Mouse (Mus musculus): ENCODE data around the gene Parva. TPM values are rescaled to one million over a fixed set of nuclear protein-coding genes. Genes with fewer than 3 reads are reported as not detected.

Parva gene
- polyA plus RNA-seq, 1 experiment from 2014 or later, result 93.4 TPM

GRCm38 (mm10) chr7:112455566-112456110 is 28.3 kb downstream of the Parva start:
- peaks cover 43% of the 10 kb centered on the region for H3K4me1 ChIP-seq (ENCODE audit: control insufficient read depth, insufficient read depth, low read length)
- WGBS, result 65% methylated on average over 5 of the region's 5 CpGs

GRCm38 (mm10) chr7:112457373-112457772 is 30.1 kb downstream of the Parva start:
- Histone ChIP-seq H3K9ac (ENCODE audit: low read depth, low read length) (no peak overlapping the region), H3K4me3 (ENCODE audit: low read depth, low read length) (no peak overlapping the region), H3K27me3 (replicated peaks; ENCODE audit: control insufficient read depth, insufficient read depth, low read length) (no peaks in the 10 kb centered on the region), H3K27ac (replicated peaks; ENCODE audit: low read depth, low read length) (no peak overlapping the region), H3K4me2 (ENCODE audit: low read depth, low read length) (no peak overlapping the region), H3K4me1 (ENCODE audit: control insufficient read depth, insufficient read depth, low read length) (peaks cover 51% of the 10 kb centered on the region), H3K36me3 (ENCODE audit: control insufficient read depth, insufficient read depth, low read length) (no peaks in the 10 kb centered on the region), H3K9me3 (ENCODE audit: control insufficient read depth, low read length) (no peaks in the 10 kb centered on the region)
- ATAC-seq (ENCODE audit: low read depth) (no peak), DNase-seq (ENCODE audit: low spot score) (no peak)
- WGBS, result 70% methylated on average over 4 of the region's 4 CpGs

More at GRCm38 (mm10) chr7:112455566-112456110, 28.3 kb downstream of the Parva start:
- DNase-seq (ENCODE audit: low spot score), result no peak
- Histone ChIP-seq H3K4me2 (ENCODE audit: low read depth, low read length) (no peak overlapping the region), H3K36me3 (ENCODE audit: control insufficient read depth, insufficient read depth, low read length) (no peaks in the 10 kb centered on the region), H3K9me3 (ENCODE audit: control insufficient read depth, low read length) (no peaks in the 10 kb centered on the region), H3K27me3 (replicated peaks; ENCODE audit: control insufficient read depth, insufficient read depth, low read length) (no peaks in the 10 kb centered on the region), H3K9ac (ENCODE audit: low read depth, low read length) (no peak overlapping the region), H3K27ac (replicated peaks; ENCODE audit: low read depth, low read length) (no peak overlapping the region), H3K4me3 (ENCODE audit: low read depth, low read length) (no peak overlapping the region)
- ATAC-seq (ENCODE audit: low read depth), result no peak

- WGBS, result 81% methylated on average over 4 of the region's 4 CpGs
- Histone ChIP-seq H3K27ac (replicated peaks; ENCODE audit: low read depth, low read length) (no peak overlapping the region), H3K4me2 (ENCODE audit: low read depth, low read length) (no peak overlapping the region), H3K27me3 (replicated peaks; ENCODE audit: control insufficient read depth, insufficient read depth, low read length) (no peaks in the 10 kb centered on the region), H3K4me1 (ENCODE audit: control insufficient read depth, insufficient read depth, low read length) (peaks cover 57% of the 10 kb centered on the region), H3K4me3 (ENCODE audit: low read depth, low read length) (no peak overlapping the region), H3K36me3 (ENCODE audit: control insufficient read depth, insufficient read depth, low read length) (no peaks in the 10 kb centered on the region), H3K9me3 (ENCODE audit: control insufficient read depth, low read length) (no peaks in the 10 kb centered on the region), H3K9ac (ENCODE audit: low read depth, low read length) (no peak overlapping the region)
- no peak for ATAC-seq (ENCODE audit: low read depth)
- DNase-seq (ENCODE audit: low spot score), result no peak
Observed at GRCm38 (mm10) chr7:112457920-112458319, 30.6 kb downstream of the Parva start.

- ATAC-seq (ENCODE audit: low read depth), result no peak
- peaks cover 61% of the 10 kb centered on the region for H3K4me1 ChIP-seq (ENCODE audit: control insufficient read depth, insufficient read depth, low read length)
Observed at GRCm38 (mm10) chr7:112458440-112458839, 31.1 kb downstream of the Parva start.

GRCm38 (mm10) chr7:112463074-112463473 is 35.8 kb downstream of the Parva start:
- ATAC-seq (ENCODE audit: low read depth), result peak; percentile 9; the same call in 1 of the 2 replicates
- H3K4me1 ChIP-seq (ENCODE audit: control insufficient read depth, insufficient read depth, low read length), result peaks cover 55% of the 10 kb centered on the region
- 10% methylated on average over 2 of the region's 2 CpGs for WGBS

More at GRCm38 (mm10) chr7:112458440-112458839, 31.1 kb downstream of the Parva start:
- DNase-seq (ENCODE audit: low spot score), result no peak
- Histone ChIP-seq H3K9me3 (ENCODE audit: control insufficient read depth, low read length) (no peaks in the 10 kb centered on the region), H3K4me3 (ENCODE audit: low read depth, low read length) (no peak overlapping the region), H3K9ac (ENCODE audit: low read depth, low read length) (no peak overlapping the region), H3K27ac (replicated peaks; ENCODE audit: low read depth, low read length) (no peak overlapping the region), H3K36me3 (ENCODE audit: control insufficient read depth, insufficient read depth, low read length) (no peaks in the 10 kb centered on the region), H3K27me3 (replicated peaks; ENCODE audit: control insufficient read depth, insufficient read depth, low read length) (no peaks in the 10 kb centered on the region), H3K4me2 (ENCODE audit: low read depth, low read length) (no peak overlapping the region)
- 65% methylated on average over 5 of the region's 5 CpGs for WGBS

GRCm38 (mm10) chr7:112465920-112466319 is 38.6 kb downstream of the Parva start:
- Histone ChIP-seq H3K36me3 (ENCODE audit: control insufficient read depth, insufficient read depth, low read length) (no peaks in the 10 kb centered on the region), H3K9ac (ENCODE audit: low read depth, low read length) (no peak overlapping the region), H3K4me3 (ENCODE audit: low read depth, low read length) (no peak overlapping the region), H3K4me2 (ENCODE audit: low read depth, low read length) (no peak overlapping the region), H3K27ac (replicated peaks; ENCODE audit: low read depth, low read length) (no peak overlapping the region; the same call in 1 of the 2 replicates), H3K4me1 (ENCODE audit: control insufficient read depth, insufficient read depth, low read length) (peaks cover 57% of the 10 kb centered on the region), H3K9me3 (ENCODE audit: control insufficient read depth, low read length) (no peaks in the 10 kb centered on the region), H3K27me3 (replicated peaks; ENCODE audit: control insufficient read depth, insufficient read depth, low read length) (no peaks in the 10 kb centered on the region)
- 68% methylated on average over 3 of the region's 3 CpGs for WGBS
- ATAC-seq (ENCODE audit: low read depth) (no peak), DNase-seq (ENCODE audit: low spot score) (peak; percentile 44)

More at GRCm38 (mm10) chr7:112463074-112463473, 35.8 kb downstream of the Parva start:
- Histone ChIP-seq H3K27ac (replicated peaks; ENCODE audit: low read depth, low read length) (peak overlapping the region; percentile 50), H3K9me3 (ENCODE audit: control insufficient read depth, low read length) (no peaks in the 10 kb centered on the region), H3K27me3 (replicated peaks; ENCODE audit: control insufficient read depth, insufficient read depth, low read length) (no peaks in the 10 kb centered on the region), H3K4me3 (ENCODE audit: low read depth, low read length) (no peak overlapping the region), H3K4me2 (ENCODE audit: low read depth, low read length) (no peak overlapping the region), H3K36me3 (ENCODE audit: control insufficient read depth, insufficient read depth, low read length) (no peaks in the 10 kb centered on the region), H3K9ac (ENCODE audit: low read depth, low read length) (no peak overlapping the region)
- peak; percentile 78 for DNase-seq (ENCODE audit: low spot score)

GRCm38 (mm10) chr7:112466786-112467185 is 39.5 kb downstream of the Parva start:
- Histone ChIP-seq H3K27me3 (replicated peaks; ENCODE audit: control insufficient read depth, insufficient read depth, low read length) (no peaks in the 10 kb centered on the region), H3K4me2 (ENCODE audit: low read depth, low read length) (no peak overlapping the region), H3K9ac (ENCODE audit: low read depth, low read length) (no peak overlapping the region), H3K4me1 (ENCODE audit: control insufficient read depth, insufficient read depth, low read length) (peaks cover 64% of the 10 kb centered on the region), H3K36me3 (ENCODE audit: control insufficient read depth, insufficient read depth, low read length) (no peaks in the 10 kb centered on the region), H3K4me3 (ENCODE audit: low read depth, low read length) (no peak overlapping the region), H3K27ac (replicated peaks; ENCODE audit: low read depth, low read length) (peak overlapping the region; percentile 92), H3K9me3 (ENCODE audit: control insufficient read depth, low read length) (no peaks in the 10 kb centered on the region)
- WGBS, result 67% methylated on average over 3 of the region's 3 CpGs
- ATAC-seq (ENCODE audit: low read depth) (no peak), DNase-seq (ENCODE audit: low spot score) (no peak)

- Histone ChIP-seq H3K9me3 (ENCODE audit: control insufficient read depth, low read length) (no peaks in the 10 kb centered on the region), H3K36me3 (ENCODE audit: control insufficient read depth, insufficient read depth, low read length) (no peaks in the 10 kb centered on the region), H3K27me3 (replicated peaks; ENCODE audit: control insufficient read depth, insufficient read depth, low read length) (no peaks in the 10 kb centered on the region), H3K9ac (ENCODE audit: low read depth, low read length) (no peak overlapping the region), H3K4me2 (ENCODE audit: low read depth, low read length) (peak overlapping the region; percentile 23; the same call in 1 of the 2 replicates), H3K4me1 (ENCODE audit: control insufficient read depth, insufficient read depth, low read length) (peaks cover 64% of the 10 kb centered on the region), H3K27ac (replicated peaks; ENCODE audit: low read depth, low read length) (peak overlapping the region; percentile 92), H3K4me3 (ENCODE audit: low read depth, low read length) (no peak overlapping the region)
- ATAC-seq (ENCODE audit: low read depth) (peak; percentile 93), DNase-seq (ENCODE audit: low spot score) (peak; percentile 97)
- WGBS, result 10% methylated on average over 11 of the region's 11 CpGs
Observed at GRCm38 (mm10) chr7:112467687-112468111, 40.4 kb downstream of the Parva start.

- Histone ChIP-seq H3K4me1 (ENCODE audit: control insufficient read depth, insufficient read depth, low read length) (peaks cover 69% of the 10 kb centered on the region), H3K4me2 (ENCODE audit: low read depth, low read length) (no peak overlapping the region), H3K9me3 (ENCODE audit: control insufficient read depth, low read length) (no peaks in the 10 kb centered on the region), H3K27ac (replicated peaks; ENCODE audit: low read depth, low read length) (no peak overlapping the region), H3K9ac (ENCODE audit: low read depth, low read length) (no peak overlapping the region), H3K4me3 (ENCODE audit: low read depth, low read length) (no peak overlapping the region), H3K27me3 (replicated peaks; ENCODE audit: control insufficient read depth, insufficient read depth, low read length) (no peaks in the 10 kb centered on the region), H3K36me3 (ENCODE audit: control insufficient read depth, insufficient read depth, low read length) (no peaks in the 10 kb centered on the region)
- ATAC-seq (ENCODE audit: low read depth), result peak; percentile 17; the same call in 1 of the 2 replicates
- WGBS, result 40% methylated on average over 5 of the region's 5 CpGs
- peak; percentile 83 for DNase-seq (ENCODE audit: low spot score)
Observed at GRCm38 (mm10) chr7:112469817-112470216, 42.5 kb downstream of the Parva start.
